Mouse (Mus musculus) kidney, postnatal 25 days (tissue): Measurements from ENCODE around the gene Minos1.

Experiments used
- DNase-seq, 2 experiments: peaks; one replicate each; pipeline ENCODE4 v3.0.0; 2021; ENCODE audit warnings: mixed read lengths in 2 of 2

Gene Minos1

DNA sequence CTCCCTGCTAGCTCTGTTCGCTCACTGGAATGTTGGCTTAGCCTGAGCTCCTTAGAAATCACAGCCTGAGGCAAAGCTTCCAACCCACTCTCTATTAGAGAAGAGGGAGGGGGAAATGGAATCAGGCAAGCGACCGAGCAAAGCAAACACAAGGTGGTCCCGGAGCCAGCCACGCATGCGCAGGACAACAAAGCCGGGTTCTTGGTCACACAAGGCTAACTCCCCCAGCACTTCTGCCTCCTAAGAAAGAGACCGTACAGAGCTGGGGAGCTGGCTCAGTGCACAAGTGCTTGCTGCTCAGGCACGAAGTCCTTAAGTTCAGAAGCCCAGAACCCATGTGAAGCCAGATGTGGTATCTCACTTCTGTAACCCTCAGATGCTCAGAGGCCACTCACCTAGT lies 12.1 kb upstream of the Minos1 start:
- peak in 1 of 2 experiments; percentile 10 for DNase-seq

GRCm38 (mm10) chr4:139141785-139142184 lies 10.9 kb upstream of the Minos1 start:
- DNase-seq: no peak

DNA sequence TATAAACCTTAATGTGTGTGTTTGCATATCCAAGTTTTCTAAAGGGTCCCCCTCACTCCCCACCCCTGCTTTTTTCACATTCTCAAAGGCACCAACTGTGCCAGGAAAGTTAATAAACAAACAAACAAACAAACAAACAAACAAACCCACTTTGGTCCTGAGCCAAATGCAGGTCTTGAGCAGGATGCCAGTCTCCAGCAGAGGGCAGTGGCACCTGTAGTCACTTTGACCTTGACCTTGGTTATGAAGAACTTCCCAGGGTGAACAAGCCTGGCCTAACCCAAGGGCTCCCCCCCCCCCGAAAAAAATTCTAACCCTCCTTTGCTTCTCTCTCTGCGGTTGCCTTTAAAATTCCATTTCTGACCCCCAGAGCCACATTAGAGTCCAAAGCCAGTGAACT lies 9.4 kb upstream of the Minos1 start:
- DNase-seq: peak in 1 of 2 experiments; percentile 37

DNA sequence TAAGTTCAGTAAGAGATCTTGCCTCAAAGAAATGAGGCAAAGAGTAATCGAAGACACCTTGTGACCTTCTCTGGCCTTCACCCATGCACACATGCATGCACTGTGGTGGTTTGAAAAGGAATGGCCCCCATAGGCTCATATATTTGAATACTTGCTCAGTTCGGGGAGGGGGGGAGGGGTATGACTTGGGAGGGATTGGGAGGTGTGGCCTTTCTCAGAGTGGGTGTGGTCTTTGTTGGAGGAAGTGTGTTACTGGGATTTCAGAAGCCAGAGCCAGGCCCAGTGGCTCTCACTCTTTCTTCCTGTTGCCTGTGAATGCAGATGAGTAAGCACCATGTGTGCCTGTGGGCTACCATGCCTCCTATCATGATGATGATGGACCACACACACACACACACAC lies 5.1 kb upstream of the Minos1 start:
- no peak for DNase-seq

GRCm38 (mm10) chr4:139133109-139133508 lies 2.2 kb upstream of the Minos1 start:
- no peak for DNase-seq

- DNase-seq: no peak
Observed at GRCm38 (mm10) chr4:139131858-139132672, 1.2 kb upstream of the Minos1 start.

- DNase-seq: peak; percentile 46 to 73
Observed at GRCm38 (mm10) chr4:139129806-139130700, 860 bp downstream of the Minos1 start.

- no peak for DNase-seq
Observed at GRCm38 (mm10) chr4:139126475-139126874, 4.4 kb downstream of the Minos1 start.

DNA sequence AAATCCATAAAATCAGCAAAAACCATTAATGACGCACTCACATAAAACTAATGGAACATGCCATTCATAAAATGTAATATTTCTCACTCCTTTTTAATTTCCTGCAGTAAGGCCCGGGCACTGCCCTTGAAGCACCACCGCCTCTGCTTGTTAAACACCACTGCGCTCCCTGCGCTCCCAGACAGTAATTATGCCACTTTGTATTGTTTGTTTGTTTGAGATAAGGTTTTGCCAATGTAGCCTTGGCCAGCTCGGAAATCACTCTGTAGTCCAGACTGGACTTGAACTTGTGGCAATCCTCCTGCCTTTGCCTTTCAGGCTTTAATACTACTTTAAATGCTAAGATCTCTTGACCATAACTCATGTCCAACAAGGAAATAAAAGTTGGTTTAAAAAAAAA lies 6.0 kb downstream of the Minos1 start:
- no peak for DNase-seq

GRCm38 (mm10) chr4:139122557-139122956 lies 8.4 kb downstream of the Minos1 start:
- no peak for DNase-seq

- no peak for DNase-seq
Observed at GRCm38 (mm10) chr4:139120998-139121397, 9.9 kb downstream of the Minos1 start.

- DNase-seq: no peak
Observed at GRCm38 (mm10) chr4:139120281-139120814, 10.6 kb downstream of the Minos1 start.

GRCm38 (mm10) chr4:139116356-139117063 lies 14.4 kb downstream of the Minos1 start:
- DNase-seq: peak; percentile 45 to 73

DNA sequence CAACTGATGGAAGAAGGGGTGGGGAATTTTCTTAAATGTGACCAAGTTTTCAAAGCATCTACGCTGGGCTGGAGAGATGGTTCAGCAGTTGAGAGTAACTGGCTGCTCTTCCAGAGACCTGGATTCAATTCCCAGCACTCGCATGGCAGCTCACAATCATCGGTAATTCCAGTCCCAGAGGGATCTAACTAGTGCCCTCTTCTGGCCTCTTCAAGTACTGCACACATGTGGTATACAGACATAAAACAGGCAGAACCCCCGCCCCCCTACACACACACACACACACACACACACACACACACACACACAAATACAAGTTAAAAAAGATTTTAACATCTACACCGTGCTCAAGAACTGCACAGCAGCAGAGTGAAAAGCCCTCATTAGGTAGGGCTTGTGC lies 15.2 kb downstream of the Minos1 start:
- DNase-seq: peak in 1 of 2 experiments; percentile 34

GRCm38 (mm10) chr4:139112482-139112881 lies 18.4 kb downstream of the Minos1 start:
- DNase-seq: no peak

DNA sequence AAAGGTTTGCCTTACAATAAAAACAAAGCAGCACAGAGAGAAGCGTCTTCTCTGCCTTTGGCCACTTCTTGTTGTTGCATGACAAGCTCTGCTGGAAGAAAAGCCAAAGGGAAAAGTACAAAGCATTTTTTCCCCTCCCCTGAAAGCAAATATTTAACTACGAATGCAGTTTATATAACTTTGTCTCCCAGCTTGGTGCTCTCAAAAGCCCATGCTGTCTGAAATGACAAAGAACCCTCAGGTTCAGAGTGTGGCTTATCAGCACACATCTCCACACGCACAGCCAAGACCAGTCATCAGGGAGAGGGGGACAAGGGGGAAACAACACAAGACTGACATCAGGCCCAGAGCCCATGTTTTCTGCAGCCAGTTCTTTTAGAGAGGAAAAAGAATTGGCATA lies 19.5 kb downstream of the Minos1 start:
- DNase-seq: peak in 1 of 2 experiments; percentile 26

DNA sequence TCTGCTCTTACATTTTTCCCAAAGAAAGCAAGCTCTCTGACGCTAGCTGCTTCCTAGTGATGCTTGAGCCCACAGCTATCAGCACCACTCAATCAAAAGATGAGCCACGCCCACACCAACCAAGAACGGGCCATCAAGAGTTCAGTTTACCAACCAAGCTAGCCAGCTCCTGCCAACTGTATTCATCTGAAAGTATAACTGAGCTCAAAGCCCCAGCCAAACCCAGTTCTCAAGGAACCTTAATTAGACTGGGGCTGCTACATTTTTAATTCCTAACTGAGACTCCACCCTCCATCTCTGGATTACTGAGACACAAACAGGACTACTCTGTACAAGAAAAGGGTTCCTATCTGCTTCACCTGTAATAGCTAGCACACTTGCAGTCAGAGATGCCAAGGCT lies 20.1 kb downstream of the Minos1 start:
- peak; percentile 52 to 59 for DNase-seq

DNA sequence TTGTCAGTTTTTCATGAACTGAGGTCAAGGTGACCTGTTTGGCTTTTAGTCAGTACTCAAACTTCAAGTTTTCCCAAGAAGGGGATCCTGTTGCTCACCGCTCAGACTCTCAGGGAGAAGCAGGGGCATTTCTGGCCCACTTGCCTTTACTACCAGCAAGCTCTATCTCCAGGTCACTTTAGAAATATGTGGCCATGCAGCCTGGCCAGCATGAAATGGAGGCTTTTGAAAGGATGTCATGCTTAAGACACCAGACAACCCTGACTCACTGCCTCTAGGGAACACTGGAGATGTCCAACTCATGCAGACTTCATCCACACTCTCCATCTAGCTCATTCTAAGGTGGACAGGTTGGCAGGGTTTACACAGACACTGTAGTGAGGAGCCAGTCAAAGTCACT lies 25.5 kb downstream of the Minos1 start:
- DNase-seq: no peak

GRCm38 (mm10) chr4:139101546-139101945 lies 29.4 kb downstream of the Minos1 start:
- DNase-seq: no peak

DNA sequence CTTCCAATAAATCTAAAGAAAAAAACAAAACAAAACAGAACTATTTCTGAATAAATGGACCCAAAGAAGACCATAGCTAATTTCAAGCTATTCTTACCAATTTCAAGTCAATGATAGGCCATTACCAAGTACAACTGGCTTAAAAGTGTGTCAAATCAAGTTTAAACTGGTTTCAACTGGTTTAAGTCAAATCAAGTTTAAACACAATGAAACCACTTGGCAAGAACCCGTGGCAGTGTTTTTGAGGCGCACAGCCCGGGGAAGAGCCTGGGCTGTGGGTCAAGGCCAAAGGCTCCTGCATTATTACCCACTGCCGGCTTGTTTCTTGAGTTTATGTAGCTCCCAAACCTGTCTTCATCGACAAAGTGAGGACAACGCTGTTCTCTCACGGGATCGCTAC lies 30.6 kb downstream of the Minos1 start:
- DNase-seq: no peak

DNA sequence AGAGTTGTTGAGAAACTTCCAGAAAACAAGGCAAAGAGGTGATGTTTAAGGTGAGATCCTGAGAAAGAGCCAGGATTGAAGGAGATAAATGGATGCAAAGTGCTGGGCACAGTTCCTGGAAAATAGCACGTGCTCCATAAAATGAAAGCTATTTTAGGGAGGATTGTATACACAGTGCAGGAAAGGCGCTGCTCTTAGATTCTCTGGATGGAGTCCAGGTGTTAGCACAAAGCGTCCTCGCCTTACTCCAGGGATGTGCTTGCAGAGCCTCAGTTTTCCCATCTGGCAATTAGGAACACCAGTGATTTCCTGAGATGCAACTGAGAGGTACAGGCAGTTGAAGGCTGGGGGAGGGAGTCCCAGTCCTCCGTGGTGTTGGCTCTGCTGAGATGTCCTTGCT lies 34.7 kb downstream of the Minos1 start:
- no peak for DNase-seq

DNA sequence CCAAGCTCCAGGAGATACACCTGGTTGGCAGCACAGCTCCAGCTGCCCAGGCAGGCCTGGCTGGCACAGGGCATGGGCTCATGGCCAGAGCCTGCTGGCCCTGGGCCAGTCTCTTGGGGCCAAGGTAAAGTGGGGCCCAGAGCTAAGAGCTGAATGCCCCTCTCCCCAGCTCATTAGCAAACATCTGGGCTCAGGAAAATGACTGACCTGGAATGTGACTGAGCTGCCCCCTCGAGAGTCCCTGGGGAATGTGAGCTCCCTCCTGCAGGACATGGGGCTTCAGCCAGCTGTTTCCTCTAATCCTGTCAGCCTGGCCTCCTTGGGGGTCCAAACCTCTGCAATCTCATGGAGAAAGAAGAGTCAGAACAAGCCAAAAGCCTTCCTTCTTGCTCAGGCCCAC lies 35.5 kb downstream of the Minos1 start:
- DNase-seq: peak; percentile 74 to 85

DNA sequence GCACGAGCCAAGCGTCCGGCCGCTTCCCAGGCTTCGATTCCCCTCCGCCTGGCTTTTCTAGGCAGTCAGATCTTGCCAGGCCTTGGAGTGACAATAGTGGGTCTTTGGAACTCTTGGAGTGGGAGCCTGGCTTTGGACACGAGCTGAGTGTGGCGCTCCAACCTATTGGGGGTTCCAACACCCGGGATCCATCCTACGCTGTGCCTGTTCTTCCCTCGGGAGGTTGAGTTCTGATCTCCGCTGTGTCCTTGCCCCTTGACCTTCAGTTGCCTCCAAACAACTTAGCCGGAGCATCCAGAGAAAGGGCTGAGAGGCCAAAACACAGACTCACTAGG lies 37.8 kb downstream of the Minos1 start:
- no peak for DNase-seq
